Mouse (Mus musculus) midbrain, postnatal 0 days (tissue): Measurements from ENCODE around the gene Spesp1. TPM values are rescaled to one million over a fixed set of nuclear protein-coding genes. Genes with fewer than 3 reads are reported as not detected.

Experiments
- ATAC-seq: fragments of 200-750 bp; cut with Nextera tagmentation; 2 replicates; pipeline ENCODE4 v1.8.0; 2017; ENCODE audit warnings: moderate number of reproducible peaks, mild to moderate bottlenecking, moderate TSS enrichment, moderate library complexity; ENCODE audit not compliant: low FRiP score
- DNase-seq: peaks from one replicate; pipeline ENCODE4 v3.0.0-alpha.2; 2015; ENCODE audit warnings: low spot score
- H3K27ac ChIP-seq: fragments of 300-500 bp; sonication (generic); 2 replicates; pipeline ENCODE4 v1.5.1; 2014; ENCODE audit warnings: low read depth, mild to moderate bottlenecking, low read length, mixed read lengths
- H3K27me3 ChIP-seq: fragments of 300-500 bp; sonication (generic); 2 replicates; pipeline ENCODE4 v1.6.1; 2014; ENCODE audit warnings: low read length, control low read depth, mixed read lengths; ENCODE audit not compliant: insufficient read depth
- H3K36me3 ChIP-seq: fragments of 300-500 bp; sonication (generic); 2 replicates; pipeline ENCODE4 v1.6.1; 2014; ENCODE audit warnings: low read length, control low read depth, mixed read lengths; ENCODE audit not compliant: insufficient read depth
- H3K4me1 ChIP-seq: fragments of 300-500 bp; sonication (generic); 2 replicates; pipeline ENCODE4 v1.6.1; 2014; ENCODE audit warnings: mild to moderate bottlenecking, control low read depth, antibody characterized with exemption, low read length, mixed read lengths; ENCODE audit not compliant: insufficient read depth
- H3K4me2 ChIP-seq: fragments of 300-500 bp; sonication (generic); 2 replicates; pipeline ENCODE4 v1.6.1; 2014; ENCODE audit warnings: low read depth, mild to moderate bottlenecking, low read length, mixed read lengths; ENCODE audit not compliant: poor library complexity, severe bottlenecking
- H3K4me3 ChIP-seq: fragments of 300-500 bp; sonication (generic); 2 replicates; pipeline ENCODE4 v1.5.1; 2014; ENCODE audit warnings: low read depth, mild to moderate bottlenecking, low read length, moderate library complexity
- H3K9ac ChIP-seq: fragments of 300-500 bp; sonication (generic); replicated peaks from 2 replicates; pipeline ENCODE4 v1.6.1; 2014; ENCODE audit warnings: mild to moderate bottlenecking, low read length, moderate library complexity, mixed read lengths; ENCODE audit not compliant: poor library complexity, severe bottlenecking
- H3K9me3 ChIP-seq: fragments of 300-500 bp; sonication (generic); 2 replicates; pipeline ENCODE4 v1.6.1; 2016; ENCODE audit warnings: low read length, control low read depth
- CTCF ChIP-seq: IDR thresholded peaks from 2 replicates; pipeline ENCODE4 v1.5.1; 2016; ENCODE audit warnings: antibody characterized with exemption, mild to moderate bottlenecking
- WGBS: fragments of 180-500 bp; shearing (Covaris S2); extraction: QIAGEN DNeasy Blood & Tissue Kit; methylation state at CpG from one replicate; pipeline ENCODE4 v1.1.7; 2014; 5-methylcytosine and 5-hydroxymethylcytosine counted together
- polyA plus RNA-seq: library from polyadenylated mRNA; unstranded; fragments of >200 nt; fragmentation: Nextera tagmentation; extraction: Ambion mirVana; gene quantifications from 2 replicates; pipeline ENCODE4 v1.2.1, GENCODE M21; 2015
- total RNA-seq: library from RNA; depleted of rRNA; stranded (reverse); fragments of >200 nt; gene quantifications from 2 replicates; pipeline ENCODE4 v1.2.3, GENCODE M21; 2014

Gene Spesp1
- total and polyA plus RNA-seq, 2 experiments from 2014 or later, result not detected

GRCm38 (mm10) chr9:62269161-62269560 is 12.8 kb downstream of the Spesp1 start:
- Histone ChIP-seq H3K4me1 (no peaks in the 10 kb centered on the region), H3K9ac (no peak overlapping the region), H3K27me3 (no peaks in the 10 kb centered on the region), H3K9me3 (no peaks in the 10 kb centered on the region), H3K4me3 (no peak overlapping the region), H3K36me3 (no peaks in the 10 kb centered on the region), H3K4me2 (no peak overlapping the region), H3K27ac (no peak overlapping the region)
- DNase-seq (no peak), ATAC-seq (no peak)
- TF ChIP-seq CTCF, result no peak
- whole genome bisulfite sequencing, result 98% methylated on average over 1 of the region's 1 CpGs

GRCm38 (mm10) chr9:62265278-62265677 is 16.7 kb downstream of the Spesp1 start:
- Histone ChIP-seq H3K27ac (no peak overlapping the region), H3K4me3 (no peak overlapping the region), H3K9ac (no peak overlapping the region), H3K27me3 (no peaks in the 10 kb centered on the region), H3K4me1 (no peaks in the 10 kb centered on the region), H3K4me2 (no peak overlapping the region), H3K36me3 (no peaks in the 10 kb centered on the region), H3K9me3 (no peaks in the 10 kb centered on the region)
- no peak for ATAC-seq
- no peak for DNase-seq
- TF ChIP-seq CTCF, result no peak
- 81% methylated on average over 10 of the region's 10 CpGs for WGBS

GRCm38 (mm10) chr9:62263652-62264051 is 18.4 kb downstream of the Spesp1 start:
- Histone ChIP-seq H3K4me2 (no peak overlapping the region), H3K36me3 (no peaks in the 10 kb centered on the region), H3K4me1 (no peaks in the 10 kb centered on the region), H3K27ac (no peak overlapping the region), H3K27me3 (no peaks in the 10 kb centered on the region), H3K4me3 (no peak overlapping the region), H3K9ac (no peak overlapping the region), H3K9me3 (no peaks in the 10 kb centered on the region)
- ATAC-seq (no peak), DNase-seq (no peak)
- TF ChIP-seq CTCF, result no peak
- WGBS, result 70% methylated on average over 5 of the region's 5 CpGs

GRCm38 (mm10) chr9:62261406-62261805 is 20.6 kb downstream of the Spesp1 start:
- H3K4me3 ChIP-seq, result no peak overlapping the region
- no peak for TF ChIP-seq CTCF
- no peak for ATAC-seq
- H3K36me3 ChIP-seq, result no peaks in the 10 kb centered on the region
- H3K9ac ChIP-seq, result no peak overlapping the region
- WGBS, result 90% methylated on average over 3 of the region's 3 CpGs
- no peaks in the 10 kb centered on the region for H3K27me3 ChIP-seq
- DNase-seq, result no peak
- H3K4me1 ChIP-seq, result 0 out of 2 replicates have a peak, but pooled peaks cover 2% of the 10 kb centered on the region
- H3K27ac ChIP-seq, result no peak overlapping the region
- H3K4me2 ChIP-seq, result no peak overlapping the region
- H3K9me3 ChIP-seq, result no peaks in the 10 kb centered on the region

GRCm38 (mm10) chr9:62261006-62261405 is 21.0 kb downstream of the Spesp1 start:
- ATAC-seq, result no peak
- H3K9me3 ChIP-seq, result no peaks in the 10 kb centered on the region
- no peak for DNase-seq
- no peak overlapping the region for H3K27ac ChIP-seq
- H3K4me2 ChIP-seq, result no peak overlapping the region
- no peaks in the 10 kb centered on the region for H3K27me3 ChIP-seq
- no peak overlapping the region for H3K9ac ChIP-seq
- H3K4me1 ChIP-seq, result 0 out of 2 replicates have a peak, but pooled peaks cover 6% of the 10 kb centered on the region
- TF ChIP-seq CTCF, result no peak
- H3K36me3 ChIP-seq, result no peaks in the 10 kb centered on the region
- 91% methylated on average over 5 of the region's 5 CpGs for WGBS
- H3K4me3 ChIP-seq, result no peak overlapping the region

GRCm38 (mm10) chr9:62258005-62258404 is 24.0 kb downstream of the Spesp1 start:
- Histone ChIP-seq H3K9me3 (no peaks in the 10 kb centered on the region), H3K9ac (no peak overlapping the region), H3K4me1 (0 out of 2 replicates have a peak, but pooled peaks cover 7% of the 10 kb centered on the region), H3K27me3 (no peaks in the 10 kb centered on the region), H3K36me3 (no peaks in the 10 kb centered on the region), H3K27ac (no peak overlapping the region), H3K4me3 (no peak overlapping the region), H3K4me2 (no peak overlapping the region)
- WGBS, result 76% methylated on average over 11 of the region's 11 CpGs
- ATAC-seq (no peak), DNase-seq (no peak)
- TF ChIP-seq CTCF, result no peak
